Mouse (Mus musculus) heart, adult 11 months (tissue): ENCODE data around the gene Atf6b.

ENCODE experiments used
- DNase-seq: peaks from one replicate; pipeline ENCODE4 v3.0.0; 2022

Atf6b gene

DNA sequence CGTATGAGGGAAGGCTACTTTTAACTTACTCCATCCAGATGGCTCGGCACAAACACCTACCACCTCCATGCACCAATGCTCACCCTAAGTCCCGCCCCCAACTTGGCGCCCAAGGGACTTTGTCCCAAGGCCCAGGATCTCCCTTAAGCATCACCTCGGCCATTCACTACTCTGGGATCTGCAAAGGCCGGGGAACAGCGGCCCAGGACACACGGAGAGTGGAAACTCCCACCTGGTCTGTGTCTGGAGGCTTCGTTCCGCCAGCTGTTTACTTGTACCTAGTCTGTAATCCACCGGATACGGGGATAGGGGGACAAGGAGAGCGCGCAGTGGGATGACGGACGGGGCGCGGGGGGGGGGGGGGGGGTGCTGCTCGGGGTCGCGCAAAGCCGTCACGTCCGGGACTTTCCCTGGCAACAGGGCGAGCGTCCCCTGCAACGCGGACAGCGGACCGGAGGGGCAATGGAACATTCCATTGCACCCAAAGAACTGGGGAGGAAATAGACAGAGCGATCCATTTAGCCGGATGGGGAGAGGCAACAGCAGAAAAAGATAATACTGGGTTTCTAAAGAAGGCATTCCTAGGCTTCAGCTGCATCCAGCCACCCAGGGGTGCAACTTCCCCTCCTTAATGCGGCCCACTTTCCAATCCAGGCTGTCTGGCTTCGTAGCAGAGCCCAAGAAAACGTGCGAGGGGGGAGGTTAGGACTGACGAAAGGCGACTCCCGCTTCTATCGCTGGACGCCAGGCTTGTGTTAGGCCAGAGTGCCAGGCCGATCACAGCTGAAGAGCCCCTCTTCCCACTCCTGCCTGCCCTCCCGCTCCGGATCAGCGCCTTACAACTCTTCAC lies 19.6 kb upstream of the Atf6b start:
- peak; percentile 99 for DNase-seq

DNA sequence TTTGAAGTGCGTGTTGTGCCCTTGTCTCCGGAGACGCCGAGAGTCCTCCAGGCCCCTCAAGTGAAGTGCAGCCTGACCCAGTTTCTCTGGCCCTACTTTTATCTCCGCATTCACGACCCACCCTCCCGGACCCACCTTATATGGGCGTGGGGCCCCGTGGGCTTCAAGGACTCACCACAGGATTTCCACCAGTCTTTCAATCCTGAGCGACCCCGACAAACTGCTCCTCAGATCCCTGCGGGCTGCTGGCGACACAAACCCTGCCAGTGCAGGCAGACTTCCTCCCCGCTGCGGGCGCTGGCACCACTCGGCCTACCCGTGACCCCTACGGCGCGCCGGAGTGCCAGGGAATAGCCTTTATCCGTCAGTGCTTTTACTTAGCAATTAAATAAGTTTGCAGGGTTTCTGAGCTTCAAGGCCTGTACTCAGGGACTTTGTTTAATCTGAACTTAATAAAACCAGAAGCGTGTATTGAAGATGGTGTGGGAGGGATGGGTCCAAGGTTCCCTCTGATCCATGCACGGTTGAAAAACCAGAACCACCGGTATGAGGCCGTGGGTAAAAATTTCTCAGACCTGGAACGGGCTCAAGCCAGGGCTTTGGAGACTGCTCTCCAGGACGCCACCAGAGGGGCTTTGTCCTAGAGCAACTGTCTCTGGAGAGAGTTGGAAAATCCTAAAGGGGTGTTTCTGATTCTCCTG lies 18.9 kb upstream of the Atf6b start, which contains the start of gene Ppt2:
Gene Ppt2 (minus strand): TSS at position 568 of the 701 bp plus-strand sequence.
- DNase-seq = peak; percentile 97

DNA sequence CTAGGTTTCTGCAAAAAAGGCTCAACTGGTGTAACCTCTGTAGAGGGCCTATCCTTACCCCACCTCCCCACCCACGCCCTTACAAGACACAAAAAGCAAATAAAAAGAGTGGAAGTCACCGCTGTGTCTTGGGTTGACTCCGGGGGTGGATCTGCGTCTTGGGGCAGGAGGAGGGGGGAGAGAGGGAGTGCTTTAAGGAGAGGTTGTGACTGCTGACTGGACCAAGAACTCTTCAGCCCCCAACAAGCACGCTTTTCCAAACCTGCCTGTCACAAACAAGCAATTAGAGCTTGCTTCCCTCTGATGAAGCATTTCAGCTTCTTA lies 18.3 kb upstream of the Atf6b start:
- no peak for DNase-seq

DNA sequence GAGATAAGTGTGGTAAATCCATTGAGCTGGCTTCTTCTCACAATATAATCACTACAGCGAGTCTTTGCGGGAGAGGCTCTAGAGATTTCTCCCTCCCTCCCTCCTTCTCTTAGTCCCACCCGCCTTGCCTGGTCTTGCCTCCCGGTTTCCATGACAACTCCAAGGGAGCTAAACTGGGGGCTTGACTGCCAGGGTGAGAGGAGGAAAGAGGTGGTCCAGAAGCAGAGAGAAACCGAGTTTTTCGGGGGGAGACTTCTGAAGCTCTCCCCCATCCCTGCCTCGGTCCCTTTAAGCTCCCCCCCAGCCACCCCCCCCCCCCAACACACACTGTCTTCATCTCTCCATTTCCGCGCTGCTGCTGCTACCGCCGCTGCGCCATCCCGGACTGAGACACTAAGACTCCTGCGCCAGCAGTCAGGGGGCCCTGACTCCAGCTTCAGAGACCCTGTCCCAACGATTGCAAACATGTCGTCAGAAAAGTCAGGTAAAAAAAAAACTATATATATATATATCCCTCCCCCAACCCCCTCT lies 17.7 kb upstream of the Atf6b start, which contains the start of gene Prrt1:
Gene Prrt1 (plus strand): TSS at position 313 of the 531 bp plus-strand sequence.
- peak; percentile 95 for DNase-seq

DNA sequence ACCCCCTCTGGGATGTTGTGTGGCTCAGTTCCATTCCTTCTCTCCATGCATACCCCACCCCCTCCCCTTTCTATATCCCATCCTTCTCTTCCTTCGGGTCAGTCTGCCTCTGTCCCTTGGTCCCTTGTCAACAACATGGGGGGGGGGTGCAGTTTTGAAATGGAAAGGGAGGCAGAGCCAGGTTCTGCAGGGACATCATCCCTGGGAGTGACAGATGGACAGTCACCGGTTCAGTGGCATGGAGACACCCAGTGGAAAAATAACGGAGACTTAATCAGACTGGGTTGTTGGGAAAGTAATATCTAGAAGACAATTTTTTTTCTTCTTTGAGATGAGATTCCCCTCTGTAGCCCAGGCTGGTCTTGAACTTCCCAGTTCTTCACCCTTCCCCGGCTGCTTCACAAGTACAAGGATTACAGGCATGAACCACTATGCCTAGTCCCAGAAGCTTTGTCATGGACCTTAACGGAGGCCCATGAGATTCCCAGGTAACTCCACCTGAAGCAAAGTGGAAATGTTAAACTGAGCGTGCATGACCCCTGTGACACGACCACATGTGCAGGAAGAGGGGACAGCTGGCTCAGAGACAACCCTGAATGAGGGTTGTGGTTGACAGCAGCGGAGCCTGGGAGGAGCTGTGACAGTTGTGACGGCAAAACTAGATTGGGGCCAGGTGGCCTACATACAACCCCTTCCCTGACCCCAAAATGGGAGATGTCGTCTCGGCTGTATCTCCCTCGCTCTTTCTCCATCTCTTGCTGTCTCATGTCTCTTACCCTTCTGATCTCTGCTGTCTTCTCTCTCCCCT lies 16.9 kb upstream of the Atf6b start:
- no peak for DNase-seq

DNA sequence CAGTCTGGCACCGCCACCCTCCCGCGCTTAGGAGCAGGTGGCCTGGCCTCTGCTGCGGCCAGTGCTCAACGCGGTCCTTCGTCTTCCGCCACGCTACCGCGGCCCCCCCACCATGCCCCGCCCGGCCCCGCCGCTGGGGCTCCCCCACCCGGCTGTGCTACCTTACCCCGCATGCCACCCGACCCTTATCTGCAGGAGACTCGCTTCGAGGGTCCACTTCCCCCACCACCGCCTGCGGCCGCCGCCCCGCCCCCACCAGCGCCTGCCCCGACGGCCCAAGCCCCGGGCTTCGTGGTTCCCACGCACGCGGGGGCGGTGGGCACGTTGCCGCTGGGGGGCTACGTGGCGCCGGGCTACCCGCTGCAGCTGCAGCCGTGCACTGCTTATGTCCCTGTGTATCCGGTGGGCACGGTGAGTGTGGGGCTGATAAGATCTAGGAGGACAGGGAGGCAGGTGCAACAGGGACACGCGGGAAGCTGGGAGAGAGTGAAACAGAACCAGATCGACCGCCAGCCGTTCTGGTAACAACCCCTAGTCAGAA lies 16.1 kb upstream of the Atf6b start:
- peak; percentile 96 for DNase-seq

DNA sequence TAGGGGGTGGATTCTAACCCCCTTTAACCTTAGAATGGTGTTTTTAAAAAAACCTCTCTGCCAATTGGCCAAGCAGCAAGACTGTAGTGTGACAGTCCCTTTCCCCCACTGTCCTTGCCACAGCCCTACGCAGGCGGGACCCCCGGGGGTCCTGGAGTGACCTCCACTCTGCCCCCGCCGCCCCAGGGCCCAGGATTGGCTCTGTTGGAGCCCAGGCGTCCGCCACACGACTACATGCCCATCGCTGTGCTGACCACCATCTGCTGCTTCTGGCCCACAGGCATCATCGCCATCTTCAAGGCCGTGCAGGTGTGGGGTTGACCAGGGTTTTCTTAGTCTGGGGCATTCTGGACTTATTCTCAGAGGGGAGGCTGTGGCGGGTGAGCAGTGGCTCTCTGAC lies 15.3 kb upstream of the Atf6b start:
- DNase-seq = no peak

DNA sequence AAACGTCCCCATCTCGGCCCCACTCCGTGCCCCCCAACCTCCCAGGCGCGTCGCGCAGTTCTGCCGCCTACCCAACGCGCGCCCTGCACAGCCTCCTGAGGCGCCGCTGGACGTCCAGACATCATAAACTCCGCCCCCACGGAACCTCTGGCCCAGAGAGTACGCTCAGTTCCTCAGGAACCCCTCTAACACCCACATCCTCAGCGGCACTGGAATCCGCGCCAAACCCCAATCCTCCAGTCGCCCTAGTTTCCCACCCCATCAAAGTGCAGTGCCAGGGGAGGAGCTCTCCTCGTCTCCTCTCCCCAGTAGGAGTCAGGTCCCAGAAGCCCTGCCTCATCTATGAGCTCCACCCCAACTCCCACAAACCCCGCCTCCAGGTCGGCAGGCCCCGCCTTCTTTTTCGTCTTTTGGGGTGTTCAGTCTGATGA lies 14.7 kb upstream of the Atf6b start:
- DNase-seq = peak; percentile 99

DNA sequence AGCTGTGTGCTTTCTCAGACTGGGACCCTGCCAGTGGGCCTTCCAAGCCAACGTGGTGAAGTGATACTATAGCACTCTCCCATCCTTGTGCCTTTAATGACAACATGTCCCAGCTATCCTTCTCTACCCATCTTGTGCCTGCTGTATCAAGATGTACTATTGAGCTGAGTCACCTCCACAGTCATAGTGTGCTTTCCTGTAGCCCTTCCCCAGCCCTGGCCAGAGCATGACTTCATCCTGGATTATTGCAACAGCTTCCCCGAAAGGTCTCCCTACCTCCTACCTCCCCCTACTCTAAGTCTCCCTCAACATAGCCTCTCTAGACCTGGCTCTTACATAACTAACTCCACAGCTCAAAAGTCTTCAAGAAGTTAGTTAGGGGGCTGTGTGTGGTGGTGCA lies 11.3 kb upstream of the Atf6b start:
- no peak for DNase-seq

DNA sequence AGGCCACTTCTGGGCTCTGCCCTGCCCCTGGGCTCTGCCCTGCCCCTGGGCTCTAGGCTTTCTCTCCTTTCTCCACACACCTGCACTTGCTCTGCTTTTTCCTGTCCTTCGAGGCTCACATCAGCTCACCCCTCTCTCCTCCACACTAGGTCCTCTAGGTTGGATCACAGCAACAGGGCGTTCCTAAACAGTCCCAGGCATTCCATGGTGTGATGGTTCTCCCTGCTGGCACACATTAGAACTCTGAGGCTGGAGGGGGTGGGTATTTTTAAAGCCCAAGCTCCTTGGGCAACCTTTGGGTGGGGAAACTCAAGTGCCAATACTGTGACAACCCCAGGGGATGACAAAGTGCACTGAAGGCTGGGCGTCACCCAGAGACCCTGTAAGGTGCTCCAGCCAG lies 9.5 kb upstream of the Atf6b start:
- DNase-seq = peak; percentile 90

DNA sequence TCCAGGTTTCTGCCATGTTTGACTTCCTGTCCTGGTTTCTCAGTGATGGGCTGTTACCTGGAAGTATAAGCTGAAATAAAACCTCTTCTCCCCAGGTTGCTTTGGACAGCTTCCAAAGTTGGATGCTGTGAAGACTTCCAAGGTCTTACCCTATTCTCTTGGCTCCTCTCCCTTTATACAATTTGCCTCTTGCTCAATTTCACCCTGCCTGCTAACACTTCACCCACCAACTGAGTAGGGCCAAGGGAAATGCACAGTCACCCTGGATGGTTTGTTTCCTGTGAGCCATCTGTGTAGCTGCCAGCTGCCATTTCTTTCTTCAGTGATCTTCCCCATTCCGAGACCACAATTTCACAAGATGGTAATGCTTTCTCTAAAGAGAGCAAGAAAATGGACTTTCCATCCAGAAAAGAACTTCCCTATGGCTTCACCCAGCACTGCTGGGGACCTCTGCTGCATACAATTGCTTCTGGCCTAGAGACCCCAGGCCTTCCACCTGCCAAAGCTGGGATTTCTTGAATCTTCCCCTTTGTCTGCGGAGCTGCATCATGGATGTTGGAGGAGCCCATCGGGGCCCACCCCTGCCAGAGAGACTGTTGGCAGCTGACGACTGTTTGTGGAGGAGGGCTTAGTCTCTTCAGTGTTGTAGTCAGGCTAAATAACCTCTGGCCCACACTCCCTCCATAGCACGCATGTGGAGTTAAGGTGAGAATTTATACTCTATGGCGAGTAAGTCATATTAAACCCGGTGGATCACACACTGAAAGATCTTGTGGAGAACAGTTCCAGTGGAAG lies 7.3 kb upstream of the Atf6b start:
- peak; percentile 94 for DNase-seq

DNA sequence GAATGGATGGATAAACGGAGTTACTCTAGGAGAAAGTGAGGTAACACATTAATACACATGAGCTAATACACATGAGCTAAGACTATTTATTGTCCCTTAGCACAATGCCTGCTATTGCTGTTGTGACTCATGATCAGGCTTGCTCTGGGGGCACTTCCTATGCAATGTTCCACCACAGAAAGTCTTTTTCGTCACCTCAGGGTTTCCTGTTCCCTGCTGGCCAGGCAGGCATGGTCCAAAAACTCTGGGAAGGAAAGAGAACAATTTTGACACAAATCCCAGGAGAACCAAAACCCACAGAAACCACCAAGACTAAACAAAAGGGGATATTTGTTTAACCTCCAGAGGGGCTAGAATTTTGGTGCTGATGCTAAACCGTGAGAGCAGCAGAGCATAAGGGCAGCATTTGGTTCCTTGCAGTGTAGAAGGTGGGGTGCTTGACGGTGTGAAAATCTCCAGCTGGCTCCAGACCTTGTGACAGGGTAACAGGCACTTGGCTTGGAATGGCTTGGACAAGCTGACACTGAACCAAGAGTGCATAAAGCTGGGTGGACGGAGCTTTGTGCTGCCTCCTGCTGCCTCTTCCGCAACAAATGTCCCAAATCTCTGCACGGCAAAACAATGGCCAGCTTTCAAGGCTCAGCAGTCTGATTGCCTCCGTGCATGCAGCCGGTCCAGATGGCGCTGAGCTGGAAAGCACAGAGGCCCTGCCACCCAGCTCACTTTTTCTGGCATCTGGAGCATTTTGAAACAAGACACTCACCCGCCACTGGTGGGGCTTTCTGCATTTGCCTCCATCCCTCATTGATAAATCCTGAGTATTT lies 6.0 kb upstream of the Atf6b start:
- DNase-seq = peak; percentile 98

DNA sequence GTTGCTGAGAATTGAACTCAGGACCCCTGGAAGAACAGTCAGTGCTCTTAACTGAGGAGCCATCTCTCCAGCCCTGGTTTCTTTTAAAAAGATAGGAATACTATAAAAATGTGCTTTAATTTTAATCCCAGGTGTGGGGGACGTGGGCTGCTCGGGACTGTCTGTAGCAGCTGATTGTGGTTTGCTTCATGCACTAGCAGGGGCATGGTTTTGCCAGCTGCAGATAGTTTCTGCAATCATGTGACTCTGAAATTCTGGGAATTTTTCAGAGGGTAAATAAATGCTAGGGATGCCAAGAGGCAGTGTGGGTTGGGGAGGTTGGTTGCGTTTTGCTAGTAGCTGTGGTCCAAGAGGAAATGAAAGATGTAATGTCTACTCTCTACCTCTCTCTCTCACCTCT lies 5.0 kb upstream of the Atf6b start:
- no peak for DNase-seq

DNA sequence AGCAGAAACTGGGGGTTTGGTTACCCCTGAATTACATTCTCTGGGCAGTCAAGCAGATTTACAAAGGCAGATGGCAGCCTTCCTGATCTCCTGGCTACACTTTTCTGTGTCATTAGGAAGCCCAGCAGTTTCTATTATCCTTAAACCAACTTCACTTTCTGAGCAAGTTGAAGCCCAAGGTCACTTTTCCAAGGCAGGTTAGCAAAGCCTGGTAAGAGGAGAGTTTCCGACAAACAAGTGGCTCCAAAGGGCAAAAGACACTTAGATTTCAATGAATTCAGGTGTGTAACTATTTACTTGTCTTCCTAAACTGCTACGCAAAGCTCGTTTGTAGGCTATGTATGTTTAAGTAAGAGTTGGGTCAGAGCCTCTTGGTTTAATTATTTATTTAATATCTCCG lies 3.6 kb upstream of the Atf6b start:
- DNase-seq = no peak

DNA sequence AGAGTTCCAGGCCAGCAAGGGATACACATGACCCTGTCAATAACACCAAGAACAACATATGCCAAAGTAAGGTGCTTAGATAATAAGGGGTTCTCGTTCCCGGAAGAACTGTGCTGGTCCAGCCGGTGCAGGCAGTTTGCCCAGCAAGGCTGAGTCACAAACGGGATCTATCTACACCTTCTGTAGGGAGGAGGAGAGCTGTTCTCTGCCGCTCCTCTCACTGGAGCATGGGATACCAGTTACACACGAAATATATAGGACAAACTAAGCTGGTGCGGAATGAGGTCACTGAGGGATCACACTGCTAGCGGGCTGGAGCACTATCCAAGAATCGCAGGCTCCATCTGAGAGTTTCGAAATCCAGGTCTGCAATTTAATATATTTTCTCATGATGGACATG lies 3.0 kb upstream of the Atf6b start:
- DNase-seq = peak; percentile 94

DNA sequence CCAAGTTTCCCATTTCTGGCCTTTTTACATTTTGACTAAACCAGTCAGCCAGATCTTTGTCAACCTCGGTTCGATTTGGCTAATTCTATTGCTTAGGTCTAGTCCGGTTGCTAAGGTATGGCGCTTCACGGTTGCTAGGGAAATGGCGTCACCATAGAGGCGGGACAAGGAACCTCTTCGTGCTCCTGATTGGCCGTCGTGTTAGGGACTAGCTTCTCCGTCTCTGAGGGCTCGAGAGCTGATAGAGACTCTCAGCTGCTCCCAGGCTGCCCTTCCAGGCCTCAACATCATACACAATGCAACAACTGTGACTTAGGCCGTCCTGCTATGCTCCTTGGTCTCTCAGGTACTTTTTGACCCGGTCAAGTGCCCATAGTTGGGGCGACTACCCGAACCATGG lies 2.3 kb upstream of the Atf6b start, which contains the start of gene Fkbpl:
Gene Fkbpl (plus strand): TSS at position 157 of the 400 bp plus-strand sequence.
- peak; percentile 100 for DNase-seq

DNA sequence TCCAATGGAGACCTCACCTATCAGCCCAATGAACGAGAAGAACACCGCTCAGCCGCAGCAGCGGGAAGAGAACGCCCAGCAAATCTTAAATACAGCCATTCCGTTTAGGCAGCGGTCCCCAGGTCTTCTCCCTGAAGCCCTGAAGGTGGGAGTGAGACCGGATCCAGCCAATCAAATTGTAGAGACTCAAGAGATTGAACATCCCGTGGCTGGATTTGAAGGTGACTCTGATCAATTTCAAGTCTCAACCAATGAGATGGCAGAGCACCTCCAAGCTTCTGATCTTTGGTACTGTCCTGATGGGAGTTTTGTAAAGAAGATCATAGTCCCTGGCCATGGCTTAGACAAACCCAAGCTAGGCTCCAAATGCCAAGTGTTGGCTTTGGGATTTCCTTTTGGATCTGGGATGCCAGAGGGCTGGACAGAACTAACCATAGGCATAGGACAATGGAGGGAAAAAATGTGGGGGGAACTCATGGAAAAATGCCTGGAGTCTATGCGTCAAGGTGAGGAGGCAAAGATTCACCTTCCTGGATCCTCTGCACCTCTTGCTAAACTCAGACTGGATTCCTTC lies 1.6 kb upstream of the Atf6b start:
- peak; percentile 90 for DNase-seq

DNA sequence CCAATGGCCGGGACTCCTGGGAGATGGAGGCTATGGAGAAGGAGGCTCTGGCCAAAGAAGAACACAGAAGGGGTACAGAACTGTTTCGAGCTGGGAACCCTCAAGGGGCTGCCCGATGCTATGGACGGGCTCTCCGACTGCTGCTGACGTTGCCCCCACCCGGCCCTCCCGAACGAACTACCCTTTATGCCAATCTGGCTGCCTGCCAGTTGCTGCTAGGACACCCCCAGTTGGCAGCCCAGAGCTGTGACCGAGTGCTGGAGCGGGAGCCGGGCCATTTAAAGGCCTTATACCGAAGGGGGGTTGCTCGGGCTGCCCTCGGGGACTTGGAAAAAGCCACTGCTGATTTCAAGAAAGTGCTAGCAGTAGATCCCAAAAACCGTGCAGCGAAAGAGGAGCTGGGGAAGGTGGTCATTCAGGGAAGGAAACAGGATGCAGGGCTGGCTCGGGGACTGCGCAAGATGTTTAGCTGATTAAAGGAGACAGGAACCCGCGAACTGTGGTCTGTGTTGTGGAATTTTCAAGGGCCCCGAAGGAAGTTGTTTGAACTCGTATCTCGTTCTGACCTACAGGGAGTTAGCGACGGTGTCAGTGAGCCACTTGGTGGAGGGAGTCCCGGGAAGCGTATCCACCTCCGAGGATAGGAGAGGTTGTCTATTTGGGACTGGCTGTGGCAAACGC lies 975 bp upstream of the Atf6b start:
- DNase-seq = peak; percentile 96

DNA sequence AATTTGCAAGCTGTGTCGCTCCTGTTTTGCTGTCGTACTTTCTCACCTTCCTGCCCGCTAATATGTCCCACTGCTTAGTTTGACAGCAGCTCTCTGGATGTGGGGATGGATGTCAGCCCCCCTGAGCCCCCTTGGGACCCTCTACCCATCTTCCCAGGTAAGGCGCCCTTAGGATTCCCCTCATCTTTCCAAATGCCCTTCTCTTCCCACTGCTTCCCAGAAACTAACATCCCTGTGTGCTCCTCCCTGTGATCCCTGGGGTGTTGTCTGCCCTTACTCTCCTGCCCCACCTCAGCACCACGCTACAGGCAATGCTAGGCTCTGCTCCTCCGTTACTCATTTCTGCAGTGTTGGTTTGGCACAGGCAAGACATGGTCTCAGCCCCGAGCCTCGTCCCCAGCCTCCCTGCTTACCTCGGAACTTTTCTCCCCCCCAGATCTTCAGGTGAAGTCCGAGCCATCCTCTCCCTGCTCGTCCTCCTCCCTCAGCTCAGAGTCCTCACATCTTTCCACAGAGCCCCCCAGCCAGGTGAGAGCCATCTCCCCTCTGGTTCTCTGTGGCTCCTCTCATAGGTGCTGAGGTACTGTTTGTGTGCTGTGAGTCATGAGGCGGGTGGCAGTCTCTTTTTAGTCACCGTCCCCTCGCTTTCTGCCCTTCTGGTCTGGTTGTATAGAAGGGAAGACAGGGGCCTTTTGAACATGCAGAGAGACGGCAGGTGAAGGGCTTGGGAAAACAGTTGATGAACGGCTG lies 1.4 kb downstream of the Atf6b start:
- peak; percentile 92 for DNase-seq
